Mouse (Mus musculus) thymus, postnatal 10 days (tissue): ENCODE data around the gene AL732309.1.

ENCODE experiments used
- DNase-seq, 2 experiments: peaks; one replicate each; pipeline ENCODE4 v3.0.0; 2021; ENCODE audit warnings: low spot score in 2 of 2

Gene AL732309.1

GRCm38 (mm10) chr2:25246183-25247072 lies at the start of gene AL732309.1:
TSS of gene AL732309.1 (minus strand) at chr2:25246863.
- DNase-seq, result no peak

- no peak for DNase-seq
Measured at GRCm38 (mm10) chr2:25293706-25294105, 47.0 kb upstream of the AL732309.1 start.

- DNase-seq, result peak; percentile 19 to 79
Measured at GRCm38 (mm10) chr2:25292856-25293255, 46.2 kb upstream of the AL732309.1 start.

DNA sequence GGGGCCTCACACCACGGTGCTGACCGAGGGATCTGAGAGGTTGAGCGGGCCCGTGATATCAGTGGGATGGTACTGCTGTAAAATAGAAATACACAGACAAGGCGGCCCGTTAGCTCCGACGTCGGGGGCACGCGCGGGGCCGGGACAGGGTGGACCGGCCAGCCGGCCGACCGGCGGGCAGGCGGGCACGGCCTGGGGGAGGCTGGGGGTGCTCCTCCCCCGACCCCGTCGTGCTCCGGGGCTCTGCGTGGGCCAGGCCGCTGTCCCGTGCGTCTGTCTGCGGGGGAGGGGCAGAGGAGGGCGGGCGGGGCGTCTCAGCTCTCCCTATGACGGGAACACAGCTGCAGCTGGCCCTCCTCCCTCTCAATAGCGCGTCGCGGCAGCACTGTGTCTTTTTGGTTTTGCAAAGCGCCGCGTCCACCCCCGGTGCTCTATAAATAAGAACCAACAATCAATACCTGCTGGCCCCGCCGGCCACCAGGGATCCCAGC lies 45.4 kb upstream of the AL732309.1 start:
- DNase-seq, result no peak

- no peak for DNase-seq
Measured at GRCm38 (mm10) chr2:25291184-25292053, 44.8 kb upstream of the AL732309.1 start.

- no peak for DNase-seq
Measured at GRCm38 (mm10) chr2:25290816-25291130, 44.1 kb upstream of the AL732309.1 start.

DNA sequence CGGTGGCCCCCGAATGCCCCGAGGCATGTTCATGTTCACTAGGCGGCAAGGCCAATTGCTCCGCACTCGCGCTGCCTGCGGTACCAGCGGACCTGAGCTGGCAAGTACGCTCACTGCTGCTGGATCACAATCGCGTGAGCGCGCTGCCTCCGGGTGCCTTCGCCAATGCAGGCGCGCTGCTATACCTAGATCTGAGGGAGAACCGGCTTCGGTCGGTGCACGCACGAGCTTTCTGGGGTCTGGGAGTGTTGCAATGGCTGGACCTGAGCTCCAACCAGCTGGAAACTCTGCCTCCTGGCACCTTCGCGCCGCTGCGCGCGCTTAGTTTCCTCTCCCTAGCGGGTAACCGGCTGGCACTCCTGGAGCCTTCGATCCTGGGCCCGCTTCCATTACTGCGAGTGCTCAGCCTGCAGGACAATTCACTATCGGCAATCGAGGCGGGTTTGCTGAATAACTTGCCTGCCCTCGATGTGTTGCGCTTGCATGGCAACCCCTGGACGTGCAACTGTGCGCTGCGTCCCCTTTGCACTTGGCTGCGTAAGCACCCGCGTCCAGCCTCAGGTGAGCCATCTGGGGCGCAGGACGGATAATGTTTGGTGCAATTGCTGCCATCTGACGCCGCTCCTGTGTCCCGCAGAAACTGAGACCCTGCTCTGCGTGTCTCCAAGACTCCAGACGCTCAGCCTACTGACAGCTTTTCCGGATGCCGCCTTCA lies 43.6 kb upstream of the AL732309.1 start:
- DNase-seq, result no peak

- no peak for DNase-seq
Measured at GRCm38 (mm10) chr2:25289651-25290050, 43.0 kb upstream of the AL732309.1 start, which contains the start of gene Lrrc26. TSS of gene Lrrc26 (plus strand) at chr2:25289915.

GRCm38 (mm10) chr2:25288734-25289345 lies 42.2 kb upstream of the AL732309.1 start:
- no peak for DNase-seq

GRCm38 (mm10) chr2:25287927-25288649 lies 41.4 kb upstream of the AL732309.1 start, which contains the start of gene Tmem210:
TSS of gene Tmem210 (plus strand) at chr2:25288145.
- DNase-seq, result no peak

- DNase-seq, result no peak
Measured at GRCm38 (mm10) chr2:25286837-25287636, 40.4 kb upstream of the AL732309.1 start.

- DNase-seq, result no peak
Measured at GRCm38 (mm10) chr2:25286314-25286713, 39.7 kb upstream of the AL732309.1 start.

DNA sequence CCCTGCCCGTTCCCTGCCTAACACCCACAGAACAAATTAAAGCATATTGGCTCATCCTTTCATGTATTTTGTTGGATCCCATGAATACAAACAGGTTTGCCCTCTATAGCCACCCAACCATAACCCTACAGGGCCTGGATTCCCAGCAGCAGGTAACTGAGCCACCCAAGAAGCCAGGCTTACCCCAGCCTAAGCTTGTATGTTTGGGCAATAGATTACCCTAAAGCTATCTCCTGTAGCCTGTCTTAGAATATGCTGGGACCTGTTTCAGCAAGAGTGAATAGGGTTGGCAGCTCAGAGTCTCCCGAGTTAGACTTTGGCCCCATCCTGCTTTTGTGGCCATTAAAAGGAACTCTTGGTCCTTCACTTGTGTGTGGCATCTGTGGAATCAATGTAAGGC lies 38.9 kb upstream of the AL732309.1 start:
- DNase-seq, result no peak

DNA sequence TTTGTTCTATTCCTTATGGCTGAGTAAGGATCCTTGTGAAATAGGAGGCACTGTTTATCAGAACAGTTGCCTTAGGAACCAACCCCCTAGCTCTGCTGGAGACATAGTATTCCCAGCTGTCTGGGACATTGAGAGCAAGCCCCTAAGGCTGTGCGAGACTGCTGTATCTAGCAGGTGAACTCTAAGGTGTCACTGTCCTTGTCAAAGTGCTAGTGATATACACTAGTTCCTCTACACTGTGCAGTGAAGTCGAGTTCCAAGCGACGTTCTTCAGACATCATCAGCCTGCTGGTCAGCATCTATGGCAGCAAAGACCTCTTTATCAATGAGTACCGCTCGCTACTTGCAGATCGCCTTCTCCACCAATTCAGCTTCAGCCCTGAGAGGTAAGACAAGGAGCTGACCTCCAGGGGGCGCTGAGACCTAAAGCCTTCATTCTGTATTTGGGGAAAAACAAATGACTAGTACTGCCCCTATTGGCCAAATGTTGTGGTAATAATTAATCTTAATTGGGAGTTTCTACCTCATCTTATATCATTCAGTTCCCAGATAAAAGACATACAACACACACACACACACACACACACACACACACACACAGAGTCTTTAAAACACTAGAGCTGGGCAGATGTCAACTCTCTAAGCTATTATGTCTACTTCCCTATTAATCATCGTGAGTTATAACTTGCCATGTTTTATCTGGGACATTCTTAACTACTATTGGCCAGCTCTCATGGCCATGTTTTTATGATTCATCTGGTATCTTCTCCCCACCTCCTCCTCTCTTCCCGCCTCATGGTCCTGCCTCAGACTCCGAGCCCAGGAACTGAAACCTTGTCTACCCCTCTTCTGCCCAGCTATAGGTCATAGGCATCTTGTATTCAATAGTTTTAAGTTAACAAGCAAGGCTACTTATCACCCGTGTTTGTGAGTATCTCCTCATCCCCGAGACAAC lies 32.5 kb upstream of the AL732309.1 start:
- DNase-seq, result peak; percentile 54 to 78

- DNase-seq, result no peak
Measured at GRCm38 (mm10) chr2:25273010-25273409, 26.3 kb upstream of the AL732309.1 start.

- no peak for DNase-seq
Measured at GRCm38 (mm10) chr2:25272515-25272914, 25.9 kb upstream of the AL732309.1 start.

GRCm38 (mm10) chr2:25271827-25272511 lies 25.3 kb upstream of the AL732309.1 start, which contains the start of the genes Ssna1 and Anapc2:
TSS of gene Ssna1 (minus strand) at chr2:25272438.
TSS of gene Anapc2 (plus strand) at chr2:25272478.
- DNase-seq, result peak; percentile 94 to 97
